Mouse (Mus musculus) kidney, postnatal 36 days (tissue): Measurements from ENCODE around the gene Wdr83os.
"Not testable (repeated sequence)": the region's sequence is repeated elsewhere in the genome, so short reads cannot be mapped to it uniquely, and the experiment has no call there.

Experiments used
- DNase-seq, 2 experiments: peaks; one replicate each; pipeline ENCODE4 v3.0.0; 2021 to 2022; ENCODE audit warnings: mixed read lengths in 2 of 2

The Wdr83os gene

DNA sequence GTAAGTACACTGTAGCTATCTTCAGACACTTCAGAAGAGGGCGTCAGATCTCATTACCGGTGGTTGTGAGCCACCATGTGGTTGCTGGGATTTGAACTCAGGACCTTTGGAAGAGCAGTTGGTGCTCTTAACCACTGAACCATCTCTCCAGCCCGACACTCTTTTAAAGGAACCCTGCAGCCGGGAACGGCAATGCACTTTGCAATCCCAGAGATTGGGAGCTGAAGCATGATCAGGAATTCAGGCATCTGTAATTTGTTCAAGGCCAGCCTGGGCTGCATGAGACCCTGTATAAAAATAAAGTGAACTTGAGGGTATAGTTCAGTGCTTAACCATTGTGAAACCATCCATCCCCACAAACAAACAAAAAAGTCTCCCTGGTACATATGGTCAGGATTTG, 39.7 kb downstream of the Wdr83os start:
- DNase-seq = not testable (repeated sequence)

GRCm38 (mm10) chr8:85122995-85123394, 42.5 kb downstream of the Wdr83os start, which contains the start of gene Zfp791:
TSS of gene Zfp791 (minus strand) at chr8:85123095.
- DNase-seq = no peak

DNA sequence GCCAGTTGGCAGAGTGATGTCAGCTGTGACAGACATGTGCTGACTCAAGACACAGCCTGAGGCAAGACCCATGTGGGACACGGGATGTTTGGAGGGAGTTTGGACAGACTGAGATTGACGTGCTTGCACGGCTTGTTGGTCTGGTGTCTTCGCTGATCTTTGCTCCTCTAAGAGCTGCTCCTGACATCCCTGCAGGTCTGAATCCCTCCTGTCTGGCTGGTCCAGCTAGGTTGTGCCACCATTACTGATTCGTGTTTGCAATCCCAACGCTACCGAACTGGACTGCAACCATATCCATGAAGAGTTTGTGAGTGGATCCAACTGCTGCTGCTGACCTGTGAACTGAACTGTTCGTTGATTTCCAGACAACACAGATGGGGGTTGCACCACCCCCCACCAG, 43.2 kb downstream of the Wdr83os start:
- DNase-seq = no peak
